Mouse (Mus musculus): ENCODE measurements around the gene Lmo3.

- TF ChIP-seq POLR2A (IDR thresholded peaks at IDR 0.05; ENCODE audit: low read depth, low read length) (no peak), CTCF (IDR thresholded peaks at IDR 0.05; ENCODE audit: extremely low read depth, insufficient read depth, insufficient read length, insufficient replicate concordance) (no peak)
These were observed 1.5 kb upstream of the Lmo3 start for GRCm38 (mm10) chr6:138583314-138583713.
